In genomic region chrX:97368741-97369140, GRCm38 (mm10) we compare ENCODE assay signal across 27 mouse cellular contexts.
"Had no signal": no experiment of that assay in that cellular context is flagged by ENCODE, and none has a peak within 500 bp of the region (broad histone marks: within the 10 kb centered on the region; RNA-seq: fewer than 3 reads in every experiment).

No protein-coding gene starts in this region.

- H3K36me3 ChIP-seq: limb, embryonic 10.5 days; limb, embryonic 12.5 days; limb, embryonic 13.5 days; limb, embryonic 15.5 days; liver, embryonic 12.5 days; liver, embryonic 13.5 days; liver, embryonic 15.5 days; lung, embryonic 15.5 days; midbrain, embryonic 10.5 days; midbrain, embryonic 12.5 days; midbrain, embryonic 13.5 days; midbrain, embryonic 15.5 days had no signal

- H3K4me3 ChIP-seq: left cerebral cortex, adult 2 months; limb, embryonic 10.5 days; limb, embryonic 12.5 days; limb, embryonic 13.5 days; limb, embryonic 15.5 days; liver, embryonic 12.5 days; liver, embryonic 13.5 days; liver, embryonic 15.5 days; lung, embryonic 15.5 days; megakaryocyte, embryonic 14.5 days; midbrain, embryonic 10.5 days; midbrain, embryonic 12.5 days; midbrain, embryonic 13.5 days; midbrain, embryonic 15.5 days had no signal

- H3K27me3 ChIP-seq: limb, embryonic 12.5 days; limb, embryonic 15.5 days; liver, embryonic 12.5 days; liver, embryonic 13.5 days; liver, embryonic 15.5 days; lung, embryonic 15.5 days; midbrain, embryonic 12.5 days; midbrain, embryonic 13.5 days; midbrain, embryonic 15.5 days had no signal

- H3K4me2 ChIP-seq: limb, embryonic 12.5 days; limb, embryonic 13.5 days; limb, embryonic 15.5 days; liver, embryonic 11.5 days; liver, embryonic 12.5 days; liver, embryonic 13.5 days; liver, embryonic 15.5 days; lung, embryonic 14.5 days; lung, embryonic 15.5 days; midbrain, embryonic 11.5 days; midbrain, embryonic 12.5 days; midbrain, embryonic 13.5 days; midbrain, embryonic 15.5 days had no signal

- DNase-seq: left cerebral cortex, postnatal 4 days; liver; liver, embryonic 13.5 days; liver, postnatal 0 days; lung, adult 18-20 months; lung, adult 2 months; lung, embryonic 14.5 days; lung, postnatal 10 days; lung, postnatal 14 days; lung, postnatal 36 days; lung, postnatal 4 days; midbrain, embryonic 14.5 days had no signal
